Mouse (Mus musculus) urinary bladder, adult 18-20 months (tissue): Measurements from ENCODE around the gene Ddit4.

Experiments used
- DNase-seq, 2 experiments: peaks; one replicate each; pipeline ENCODE4 v3.0.0; 2022; ENCODE audit warnings: low spot score in 2 of 2, mixed read lengths in 2 of 2

Ddit4 gene

GRCm38 (mm10) chr10:59948363-59949254 is 3.0 kb downstream of the Ddit4 start:
- no peak for DNase-seq

GRCm38 (mm10) chr10:59947296-59948073 is 4.1 kb downstream of the Ddit4 start:
- DNase-seq: no peak

- DNase-seq: no peak
Observed at GRCm38 (mm10) chr10:59946362-59946761, 5.3 kb downstream of the Ddit4 start.

GRCm38 (mm10) chr10:59945416-59945815 is 6.2 kb downstream of the Ddit4 start:
- no peak for DNase-seq

- DNase-seq: peak; percentile 71 to 84
Observed at GRCm38 (mm10) chr10:59943421-59943989, 8.1 kb downstream of the Ddit4 start.

GRCm38 (mm10) chr10:59942847-59943420 is 8.7 kb downstream of the Ddit4 start:
- DNase-seq: no peak

- no peak for DNase-seq
Observed at GRCm38 (mm10) chr10:59942281-59942846, 9.3 kb downstream of the Ddit4 start.

GRCm38 (mm10) chr10:59939081-59939480 is 12.6 kb downstream of the Ddit4 start:
- DNase-seq: no peak

GRCm38 (mm10) chr10:59938662-59939061 is 13.0 kb downstream of the Ddit4 start:
- DNase-seq: no peak

- DNase-seq: no peak
Observed at GRCm38 (mm10) chr10:59936058-59936856, 15.4 kb downstream of the Ddit4 start.

- DNase-seq: no peak
Observed at GRCm38 (mm10) chr10:59934039-59934438, 17.6 kb downstream of the Ddit4 start.

GRCm38 (mm10) chr10:59932521-59932920 is 19.1 kb downstream of the Ddit4 start:
- DNase-seq: no peak

- no peak for DNase-seq
Observed at GRCm38 (mm10) chr10:59930996-59931395, 20.6 kb downstream of the Ddit4 start.

- no peak for DNase-seq
Observed at GRCm38 (mm10) chr10:59929205-59929604, 22.4 kb downstream of the Ddit4 start.

- no peak for DNase-seq
Observed at GRCm38 (mm10) chr10:59924305-59924704, 27.3 kb downstream of the Ddit4 start.

GRCm38 (mm10) chr10:59923493-59923892 is 28.1 kb downstream of the Ddit4 start:
- DNase-seq: no peak

GRCm38 (mm10) chr10:59920810-59921681 is 30.6 kb downstream of the Ddit4 start:
- peak; percentile 79 to 81 for DNase-seq

- DNase-seq: no peak
Observed at GRCm38 (mm10) chr10:59920485-59920809, 31.2 kb downstream of the Ddit4 start.

GRCm38 (mm10) chr10:59919494-59920181 is 32.0 kb downstream of the Ddit4 start:
- no peak for DNase-seq
